ENCODE assay signal across 8 mouse cellular contexts in genomic region chr3:9067048-9067447, GRCm38 (mm10).
DNase-seq lines count a peak whose midpoint lies in the region; ATAC-seq and TF ChIP-seq lines count a peak whose summit lies in the region.

No protein-coding gene starts in this region.

- H3K9me3 ChIP-seq in embryonic facial prominence, embryonic 10.5 days, result no peaks in the 10 kb centered on the region
- no peaks in the 10 kb centered on the region for H3K9me3 ChIP-seq in heart, embryonic 11.5 days (replicated peaks; ENCODE audit: control insufficient read depth, low read length)

- peak; percentile 86 to 88 for DNase-seq in B cell, adult 2 months
- peak; percentile 88 for DNase-seq in adrenal gland, postnatal 14 days
- DNase-seq in embryonic facial prominence, embryonic 10.5 days (ENCODE audit: low spot score), result peak; percentile 86
- DNase-seq in kidney, postnatal 36 days, result peak; percentile 70 to 94
- DNase-seq in lung, adult 2 months, result peak; percentile 81
- peak; percentile 94 for DNase-seq in testis, postnatal 10 days (ENCODE audit: low spot score)

- TF ChIP-seq CTCF in lung, adult 2 months (IDR thresholded peaks at IDR 0.05; ENCODE audit: insufficient read depth, low read length), result peak; percentile 61

- 1% methylated on average over 12 of the region's 12 CpGs for WGBS in embryonic facial prominence, embryonic 10.5 days
- 2% methylated on average over 12 of the region's 12 CpGs for WGBS in heart, embryonic 11.5 days (ENCODE audit: insufficient replicate concordance)
- WGBS in lung, adult 2 months, result 4% methylated on average over 12 of the region's 12 CpGs

- ATAC-seq in heart, embryonic 11.5 days (replicated peaks; ENCODE audit: insufficient number of reproducible peaks, low FRiP score, low TSS enrichment), result no peak
- ATAC-seq in neutrophil, adult 5-6 weeks (ENCODE audit: extremely low read depth, insufficient number of reproducible peaks, low FRiP score, poor library complexity, severe bottlenecking), result peak; percentile 64; the same call in 1 of the 2 replicates

- H3K9ac ChIP-seq in heart, embryonic 11.5 days (ENCODE audit: low read depth, low read length), result no peak overlapping the region

- H3K4me3 ChIP-seq in embryonic facial prominence, embryonic 10.5 days, result no peak overlapping the region
- H3K4me3 ChIP-seq in heart, embryonic 11.5 days (ENCODE audit: low read depth, low read length), result no peak overlapping the region
- H3K4me3 ChIP-seq in lung, adult 2 months (replicated peaks; ENCODE audit: extremely low read depth, low read depth, low read length), result no peak overlapping the region

- no peak overlapping the region for H3K27ac ChIP-seq in embryonic facial prominence, embryonic 10.5 days (replicated peaks)
- no peak overlapping the region for H3K27ac ChIP-seq in heart, embryonic 11.5 days (ENCODE audit: low read depth, low read length)

- no peak for TF ChIP-seq POLR2A in lung, adult 2 months (IDR thresholded peaks at IDR 0.05; ENCODE audit: borderline replicate concordance, extremely low read depth, low read depth, low read length)

- no peaks in the 10 kb centered on the region for H3K36me3 ChIP-seq in embryonic facial prominence, embryonic 10.5 days (replicated peaks)
- no peaks in the 10 kb centered on the region for H3K36me3 ChIP-seq in heart, embryonic 11.5 days (ENCODE audit: control insufficient read depth, insufficient read depth, low read length)

- H3K4me2 ChIP-seq in heart, embryonic 11.5 days, result peak overlapping the region; percentile 18; the same call in 1 of the 2 replicates

- H3K4me1 ChIP-seq in embryonic facial prominence, embryonic 10.5 days, result no peaks in the 10 kb centered on the region
- H3K4me1 ChIP-seq in heart, embryonic 11.5 days (ENCODE audit: control insufficient read depth, insufficient read depth, low read length), result no peaks in the 10 kb centered on the region; the same call in 1 of the 2 replicates
- no peaks in the 10 kb centered on the region for H3K4me1 ChIP-seq in lung, adult 2 months (ENCODE audit: control insufficient read depth, insufficient read depth, low read length)

- no peaks in the 10 kb centered on the region for H3K27me3 ChIP-seq in embryonic facial prominence, embryonic 10.5 days (replicated peaks; ENCODE audit: low read depth, poor library complexity, severe bottlenecking)
- no peaks in the 10 kb centered on the region for H3K27me3 ChIP-seq in heart, embryonic 11.5 days (ENCODE audit: control insufficient read depth, insufficient read depth, low read length)
